Comparison of ENCODE assay signal across 8 mouse cellular contexts in the genomic region with DNA sequence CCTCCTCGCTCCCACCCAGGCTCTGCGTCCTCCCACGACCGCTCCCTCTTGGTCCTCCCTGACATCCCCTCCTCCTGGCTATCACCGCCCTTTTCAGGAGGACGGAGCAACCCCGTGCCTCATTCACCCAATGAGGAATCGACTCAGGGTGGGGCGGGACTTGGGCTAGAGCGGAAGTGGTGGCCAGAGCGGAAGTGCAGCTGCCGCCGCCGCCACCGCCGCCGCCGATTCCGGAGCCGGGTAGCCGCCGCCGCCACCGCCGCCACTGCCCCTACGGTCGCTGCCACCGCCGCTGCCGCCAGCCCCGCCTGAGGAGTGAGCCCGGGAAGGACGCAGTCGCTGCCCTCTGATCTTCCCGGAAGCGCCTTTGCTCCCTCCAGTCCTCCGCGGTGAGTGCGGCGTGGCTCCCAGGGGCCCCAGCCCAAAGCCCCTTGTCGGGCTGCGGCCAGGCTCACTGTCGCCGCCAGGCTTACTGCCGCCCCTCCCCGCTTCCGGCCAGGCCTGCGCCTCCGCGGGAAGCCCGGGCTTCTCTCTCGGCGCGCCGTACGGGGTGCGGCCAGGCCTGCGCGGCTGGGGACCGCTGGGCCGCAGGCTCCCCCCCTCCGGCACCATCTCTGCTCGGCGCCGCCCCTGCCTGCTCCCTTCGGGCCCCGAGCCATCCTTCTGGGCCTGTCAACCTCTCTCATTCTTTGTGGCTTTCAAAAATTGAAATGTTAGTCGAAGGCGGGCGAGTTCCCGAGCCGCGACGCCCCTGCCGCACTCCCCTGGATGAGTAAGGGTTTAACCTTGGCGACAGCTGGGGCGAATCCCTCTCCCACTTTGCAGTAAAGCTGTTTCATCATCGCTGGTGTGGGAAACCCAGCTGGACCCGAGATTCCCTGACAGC. TPM values are rescaled to one million over a fixed set of nuclear protein-coding genes. Genes with fewer than 3 reads are reported as not detected.
DNase-seq lines count a peak whose midpoint lies in the region; ATAC-seq and TF ChIP-seq lines count a peak whose summit lies in the region.

No protein-coding gene starts in this region.

- peaks cover 47% of the 10 kb centered on the region for H3K4me1 ChIP-seq in E14TG2a.4 (replicated peaks; ENCODE audit: low read depth, low read length)
- H3K4me1 ChIP-seq in heart, embryonic 14.5 days (ENCODE audit: control insufficient read depth in 2 of 2, insufficient read depth in 2 of 2, low read length in 2 of 2), result peaks cover 5 to 27% of the 10 kb centered on the region in 2 experiments; a peak in 3 of 4 replicates
- H3K4me1 ChIP-seq in liver, embryonic 15.5 days (replicated peaks), result peaks cover 39% of the 10 kb centered on the region
- peaks cover 2% of the 10 kb centered on the region; the same call in 1 of the 2 replicates for H3K4me1 ChIP-seq in neural tube, embryonic 11.5 days (ENCODE audit: control insufficient read depth, insufficient read depth, low read length)
- H3K4me1 ChIP-seq in stomach, embryonic 16.5 days (ENCODE audit: control insufficient read depth, insufficient read depth, low read length), result peaks cover 24% of the 10 kb centered on the region

- no peaks in the 10 kb centered on the region for H3K9me3 ChIP-seq in E14TG2a.4 (ENCODE audit: low read length)
- H3K9me3 ChIP-seq in heart, embryonic 14.5 days (ENCODE audit: control insufficient read depth, low read length), result no peaks in the 10 kb centered on the region
- no peaks in the 10 kb centered on the region for H3K9me3 ChIP-seq in liver, embryonic 15.5 days (replicated peaks)
- no peaks in the 10 kb centered on the region for H3K9me3 ChIP-seq in neural tube, embryonic 11.5 days (ENCODE audit: control insufficient read depth, low read length)
- no peaks in the 10 kb centered on the region for H3K9me3 ChIP-seq in stomach, embryonic 16.5 days (replicated peaks; ENCODE audit: control insufficient read depth, low read length)

- H3K36me3 ChIP-seq in E14TG2a.4 (ENCODE audit: insufficient read depth, low read length), result peaks cover 34% of the 10 kb centered on the region
- H3K36me3 ChIP-seq in heart, embryonic 14.5 days (ENCODE audit: control insufficient read depth, insufficient read depth, low read length), result peaks cover 12% of the 10 kb centered on the region
- H3K36me3 ChIP-seq in liver, embryonic 15.5 days (replicated peaks), result peaks cover 18% of the 10 kb centered on the region
- no peaks in the 10 kb centered on the region for H3K36me3 ChIP-seq in neural tube, embryonic 11.5 days (ENCODE audit: control insufficient read depth, insufficient read depth, low read length)
- no peaks in the 10 kb centered on the region for H3K36me3 ChIP-seq in stomach, embryonic 16.5 days (ENCODE audit: control insufficient read depth, insufficient read depth, low read length)

- peak; percentile 96 for DNase-seq in brain, embryonic 18.5 days (ENCODE audit: low read depth, low spot score)
- peak; percentile 25 for DNase-seq in fat pad, adult 2 months (ENCODE audit: extremely low read depth, low read depth, low spot score)
- peak; percentile 95 to 99 for DNase-seq in kidney, postnatal 25 days
- peak; percentile 94 for DNase-seq in neural tube, embryonic 11.5 days (ENCODE audit: low spot score)

- peak overlapping the region; percentile 94 for H3K4me3 ChIP-seq in E14TG2a.4 (replicated peaks; ENCODE audit: low read length)
- H3K4me3 ChIP-seq in heart, embryonic 14.5 days (ENCODE audit: control insufficient read depth in 1 of 2, insufficient read depth in 1 of 2, low read depth in 1 of 2, low read length in 2 of 2), result peak overlapping the region; percentile 68 to 93
- peak overlapping the region; percentile 100 for H3K4me3 ChIP-seq in liver, embryonic 15.5 days (replicated peaks)
- H3K4me3 ChIP-seq in neural tube, embryonic 11.5 days (ENCODE audit: low read depth, low read length), result peak overlapping the region; percentile 78
- H3K4me3 ChIP-seq in stomach, embryonic 16.5 days (replicated peaks; ENCODE audit: low read length), result peak overlapping the region; percentile 96

- peak overlapping the region; percentile 90 for H3K9ac ChIP-seq in heart, embryonic 14.5 days (ENCODE audit: low read length)
- peak overlapping the region; percentile 97 for H3K9ac ChIP-seq in liver, embryonic 15.5 days
- peak overlapping the region; percentile 96 for H3K9ac ChIP-seq in neural tube, embryonic 11.5 days (ENCODE audit: low read length)
- peak overlapping the region; percentile 96 for H3K9ac ChIP-seq in stomach, embryonic 16.5 days (ENCODE audit: low read length)

- no peak for TF ChIP-seq CTCF in E14TG2a.4 (conservative IDR thresholded peaks at IDR 0.05; ENCODE audit: low read length)

- WGBS in heart, embryonic 14.5 days, result under 1% methylated on average over 69 of the region's 79 CpGs
- WGBS in liver, embryonic 15.5 days (ENCODE audit: insufficient replicate concordance), result under 1% methylated on average over 74 of the region's 79 CpGs
- WGBS in neural tube, embryonic 11.5 days, result under 1% methylated on average over 76 of the region's 79 CpGs
- WGBS in stomach, embryonic 16.5 days, result under 1% methylated on average over 75 of the region's 79 CpGs

- ATAC-seq in heart, embryonic 14.5 days (ENCODE audit: insufficient number of reproducible peaks, insufficient read depth, low FRiP score, low read depth), result peak; percentile 100
- ATAC-seq in liver, embryonic 15.5 days (ENCODE audit: insufficient read depth), result peak; percentile 100
- peak; percentile 100 for ATAC-seq in neural tube, embryonic 11.5 days (ENCODE audit: insufficient read depth, low FRiP score, low TSS enrichment)
- ATAC-seq in stomach, embryonic 16.5 days (ENCODE audit: insufficient read depth, low FRiP score), result peak; percentile 100

- H3K4me2 ChIP-seq in heart, embryonic 14.5 days (ENCODE audit: low read length), result peak overlapping the region; percentile 86
- peak overlapping the region; percentile 80 for H3K4me2 ChIP-seq in liver, embryonic 15.5 days
- H3K4me2 ChIP-seq in neural tube, embryonic 11.5 days (ENCODE audit: low read depth), result peak overlapping the region; percentile 76
- H3K4me2 ChIP-seq in stomach, embryonic 16.5 days (ENCODE audit: low read depth, low read length), result peak overlapping the region; percentile 78

- peaks cover 7% of the 10 kb centered on the region; the same call in 1 of the 2 replicates for H3K27me3 ChIP-seq in E14TG2a.4 (ENCODE audit: insufficient read depth, low read length)
- no peaks in the 10 kb centered on the region for H3K27me3 ChIP-seq in heart, embryonic 14.5 days (ENCODE audit: control insufficient read depth, insufficient read depth, low read length)
- H3K27me3 ChIP-seq in liver, embryonic 15.5 days, result no peaks in the 10 kb centered on the region
- no peaks in the 10 kb centered on the region for H3K27me3 ChIP-seq in neural tube, embryonic 11.5 days (ENCODE audit: control insufficient read depth, insufficient read depth, low read length)
- H3K27me3 ChIP-seq in stomach, embryonic 16.5 days (ENCODE audit: control insufficient read depth, insufficient read depth, low read length), result no peaks in the 10 kb centered on the region

- peak overlapping the region; percentile 90 to 95 for H3K27ac ChIP-seq in heart, embryonic 14.5 days (replicated peaks in 1 of 2; ENCODE audit: control insufficient read depth in 1 of 2, insufficient read depth in 1 of 2, low read depth in 2 of 2, low read length in 2 of 2)
- peak overlapping the region; percentile 97 for H3K27ac ChIP-seq in liver, embryonic 15.5 days (replicated peaks)
- H3K27ac ChIP-seq in neural tube, embryonic 11.5 days (ENCODE audit: low read depth, low read length), result peak overlapping the region; percentile 94
- H3K27ac ChIP-seq in stomach, embryonic 16.5 days (ENCODE audit: low read length), result peak overlapping the region; percentile 99

RNA-seq across cellular contexts. Expression of a gene that starts 0.5 kb away (rescaled TPM):
- polyA plus RNA-seq in heart, embryonic 14.5 days (2014; fragmentation: Nextera tagmentation; extraction: Ambion mirVana), result 211 and 212 TPM in 2 replicates
- polyA plus RNA-seq in liver, embryonic 15.5 days (2015; fragmentation: Nextera tagmentation; extraction: Ambion mirVana), result 91.7 and 96.3 TPM in 2 replicates
- 335 and 356 TPM in 2 replicates for polyA plus RNA-seq in neural tube, embryonic 11.5 days (2014; fragmentation: Nextera tagmentation; extraction: Ambion mirVana)
- 272 and 274 TPM in 2 replicates for polyA plus RNA-seq in stomach, embryonic 16.5 days (2015; fragmentation: Nextera tagmentation; extraction: Ambion mirVana)

RNA-seq across cellular contexts. Expression of a gene that starts 30.0 kb away (rescaled TPM):
- polyA plus RNA-seq in heart, embryonic 14.5 days (2014; fragmentation: Nextera tagmentation; extraction: Ambion mirVana), result 0.81 and 1.2 TPM in 2 replicates
- polyA plus RNA-seq in liver, embryonic 15.5 days (2015; fragmentation: Nextera tagmentation; extraction: Ambion mirVana), result 0.32 and 0.54 TPM in 2 replicates
- polyA plus RNA-seq in neural tube, embryonic 11.5 days (2014; fragmentation: Nextera tagmentation; extraction: Ambion mirVana), result 1.5 and 1.6 TPM in 2 replicates
- 0.75 and 0.87 TPM in 2 replicates for polyA plus RNA-seq in stomach, embryonic 16.5 days (2015; fragmentation: Nextera tagmentation; extraction: Ambion mirVana)

Comparison
In these comparisons a context has a peak if more than half of its experiments do, and no peak if none do; other contexts are left out.
1. Peak in every context shown above with its lines: DNase-seq, ATAC-seq, H3K4me3 ChIP-seq and H3K27ac ChIP-seq.
2. DNase-seq: peak in every context shown above with its lines; median percentile 97 in kidney, postnatal 25 days; 96 in brain, embryonic 18.5 days; 94 in neural tube, embryonic 11.5 days; 25 in fat pad, adult 2 months.